Mouse (Mus musculus) thymus, postnatal 4 days (tissue): ENCODE measurements at regions not wholly inside any gene's neighbourhood (a gene's known extent, or its start where the extent isn't known, plus 50 kb on each side); places are given as distances from the start of the nearest gene placed in this dataset.

Experiments
- DNase-seq: peaks from one replicate; pipeline ENCODE4 v3.0.0; 2021

GRCm38 (mm10) chr13:43975281-43975680, 190.7 kb downstream of the Cd83 start:
- no peak for DNase-seq

- DNase-seq, result no peak
Observed at GRCm38 (mm10) chr13:43975801-43976200, 191.2 kb downstream of the Cd83 start.

- DNase-seq, result no peak
Observed at GRCm38 (mm10) chr13:43976676-43977075, 192.1 kb downstream of the Cd83 start.

GRCm38 (mm10) chr13:43987338-43987737, 202.8 kb downstream of the Cd83 start:
- DNase-seq, result no peak

- no peak for DNase-seq
Observed at GRCm38 (mm10) chr13:43988421-43988820, 203.8 kb downstream of the Cd83 start.

GRCm38 (mm10) chr13:43990281-43991101, 205.9 kb downstream of the Cd83 start:
- no peak for DNase-seq

GRCm38 (mm10) chr13:43991774-43992173, 207.2 kb downstream of the Cd83 start:
- no peak for DNase-seq

GRCm38 (mm10) chr13:43992968-43993367, 208.4 kb downstream of the Cd83 start:
- DNase-seq, result no peak

GRCm38 (mm10) chr13:43994361-43994760, 209.8 kb downstream of the Cd83 start:
- DNase-seq, result no peak

- DNase-seq, result no peak
Observed at GRCm38 (mm10) chr13:43995623-43996022, 211.0 kb downstream of the Cd83 start.

- DNase-seq, result no peak
Observed at GRCm38 (mm10) chr13:44001861-44002545, 217.4 kb downstream of the Cd83 start.

GRCm38 (mm10) chr13:44012868-44013267, 228.3 kb downstream of the Cd83 start:
- DNase-seq, result no peak

- DNase-seq, result no peak
Observed at GRCm38 (mm10) chr13:44018489-44019303, 234.1 kb downstream of the Cd83 start.

GRCm38 (mm10) chr13:44019304-44019583, 234.7 kb downstream of the Cd83 start:
- DNase-seq, result no peak

GRCm38 (mm10) chr13:44020851-44021250, 236.3 kb downstream of the Cd83 start:
- no peak for DNase-seq

GRCm38 (mm10) chr13:44022106-44022505, 237.5 kb downstream of the Cd83 start:
- no peak for DNase-seq

GRCm38 (mm10) chr13:44024612-44025011, 240.0 kb downstream of the Cd83 start:
- DNase-seq, result no peak

- DNase-seq, result no peak
Observed at GRCm38 (mm10) chr13:44026321-44027255, 242.0 kb downstream of the Cd83 start.

- no peak for DNase-seq
Observed at GRCm38 (mm10) chr13:44028081-44028480, 243.5 kb downstream of the Cd83 start.

- DNase-seq, result no peak
Observed at GRCm38 (mm10) chr13:44030590-44030989, 246.0 kb downstream of the Cd83 start.

GRCm38 (mm10) chr13:44037774-44038294, 253.3 kb downstream of the Cd83 start:
- DNase-seq, result no peak

- no peak for DNase-seq
Observed at GRCm38 (mm10) chr13:44038322-44038721, 253.7 kb downstream of the Cd83 start.
